Mouse (Mus musculus) bone marrow macrophage, adult 2 months (primary cell): Measurements from ENCODE around the gene Limk1. TPM values are rescaled to one million over a fixed set of nuclear protein-coding genes. Genes with fewer than 3 reads are reported as not detected.

Source experiments
- H3K27ac ChIP-seq: 2 replicates; pipeline ENCODE4 v1.5.1; 2012; ENCODE audit warnings: low read depth, low read length; ENCODE audit not compliant: insufficient read depth
- H3K4me1 ChIP-seq: 2 replicates; pipeline ENCODE4 v1.6.1; 2012; ENCODE audit warnings: low read length; ENCODE audit not compliant: control insufficient read depth, insufficient read depth
- H3K4me3 ChIP-seq: 2 replicates; pipeline ENCODE4 v1.5.1; 2012; ENCODE audit warnings: mild to moderate bottlenecking, low read length, moderate library complexity; ENCODE audit not compliant: insufficient read depth
- CTCF ChIP-seq: IDR thresholded peaks from 2 replicates; pipeline ENCODE4 v1.5.1; 2012; ENCODE audit warnings: low read depth, mild to moderate bottlenecking, low read length, moderate library complexity
- POLR2A ChIP-seq: IDR thresholded peaks from 2 replicates; pipeline ENCODE4 v1.6.1; 2012; ENCODE audit warnings: mild to moderate bottlenecking, low read depth, low read length, borderline replicate concordance
- polyA plus RNA-seq: library from polyadenylated mRNA; stranded (reverse); fragments of >200 nt; gene quantifications from 2 replicates; pipeline ENCODE4 v1.2.4, GENCODE M21; 2012; ENCODE audit not compliant: missing spikeins, insufficient read depth, insufficient read length

The Limk1 gene
- polyA plus RNA-seq, 1 experiment, result 13.1 TPM

DNA sequence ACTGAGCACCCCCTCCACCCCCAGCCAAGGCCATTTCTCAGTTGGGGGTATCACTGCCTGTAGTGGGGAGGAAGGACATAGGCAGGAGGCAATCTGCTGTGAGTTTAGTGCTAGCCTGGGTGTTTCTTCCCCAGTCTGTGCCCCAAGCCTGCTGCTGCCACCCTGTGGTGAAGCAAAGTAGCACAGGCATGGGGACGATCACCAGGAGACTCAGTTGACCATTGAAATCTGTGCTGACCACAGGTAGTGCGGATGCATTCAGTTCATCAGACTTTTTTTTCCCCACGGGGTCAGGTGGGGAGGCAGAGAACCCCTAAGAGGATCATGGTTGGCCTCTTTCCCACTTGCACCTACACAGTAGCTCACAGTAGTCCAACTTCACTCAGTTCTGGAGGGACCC is 71.3 kb downstream of the Limk1 start:
- TF ChIP-seq CTCF, result peak; percentile 90
- TF ChIP-seq POLR2A, result no peak
- H3K4me1 ChIP-seq, result peaks cover 37% of the 10 kb centered on the region
- no peak overlapping the region for H3K27ac ChIP-seq
- H3K4me3 ChIP-seq, result no peak overlapping the region

DNA sequence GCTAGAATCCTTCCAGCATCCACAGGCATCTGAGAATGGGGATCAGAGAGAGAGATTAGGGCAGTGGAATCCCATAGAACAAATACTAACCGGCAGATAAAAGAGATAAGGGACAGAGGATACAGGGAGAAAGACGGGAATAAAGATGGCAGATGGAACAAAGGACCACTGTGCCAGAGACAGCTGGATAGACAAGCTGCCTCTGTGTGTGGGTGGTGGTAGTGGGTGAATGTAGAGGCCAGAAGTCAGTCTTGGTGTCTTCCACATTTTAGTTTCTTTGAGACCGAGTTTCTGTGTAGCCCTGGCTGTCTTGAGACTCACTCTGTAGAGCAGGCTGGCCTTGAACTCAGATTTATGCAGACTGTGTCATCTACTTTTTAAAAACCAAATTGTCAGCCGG is 72.6 kb downstream of the Limk1 start:
- Histone ChIP-seq H3K4me1 (peaks cover 46% of the 10 kb centered on the region), H3K27ac (peak overlapping the region; percentile 92), H3K4me3 (no peak overlapping the region)
- no peak for TF ChIP-seq CTCF
- no peak for TF ChIP-seq POLR2A

DNA sequence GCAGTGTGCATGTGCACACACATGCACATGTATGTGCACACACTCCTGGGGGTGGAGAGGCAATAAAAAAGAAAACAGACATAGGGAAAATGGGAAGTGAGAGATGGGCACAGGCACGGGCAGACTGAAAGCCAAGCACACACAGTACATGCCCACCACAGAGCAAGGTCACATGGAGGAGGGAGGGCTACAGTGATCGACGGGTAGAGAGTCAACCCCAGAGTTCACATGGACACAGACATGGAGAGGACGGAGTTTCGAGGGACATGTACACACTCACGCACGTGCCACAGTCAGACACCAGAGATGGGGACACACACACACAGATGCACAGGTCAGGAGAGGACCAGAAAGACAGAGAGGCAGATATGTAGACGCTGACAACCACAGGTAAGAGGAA is 73.0 kb downstream of the Limk1 start:
- TF ChIP-seq CTCF (no peak), POLR2A (no peak)
- H3K4me3 ChIP-seq, result 0 out of 2 replicates have a peak overlapping the region, but pooled peaks have one; percentile 52
- H3K4me1 ChIP-seq, result peaks cover 46% of the 10 kb centered on the region
- peak overlapping the region; percentile 92 for H3K27ac ChIP-seq

DNA sequence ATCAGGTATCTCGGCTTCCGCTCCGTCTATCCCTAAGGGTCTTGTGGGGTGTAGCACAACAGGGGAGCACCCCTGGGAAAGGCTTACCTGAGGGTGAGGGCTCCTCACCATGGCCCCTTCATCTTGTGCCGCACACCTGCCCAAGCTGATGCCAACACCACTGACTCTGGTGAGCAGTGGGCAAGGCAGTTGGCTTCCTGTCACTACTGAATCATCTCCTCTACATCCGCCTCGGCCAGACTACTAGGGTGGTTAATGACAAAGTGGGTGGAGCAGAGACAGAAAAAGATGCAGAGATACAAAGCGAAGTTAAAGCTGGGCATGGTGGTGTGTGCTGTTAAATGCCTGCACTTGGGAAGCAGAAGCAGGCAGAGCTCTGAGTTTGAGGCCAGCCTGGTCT is 73.6 kb downstream of the Limk1 start, which contains the start of gene Lat2:
Gene Lat2, minus strand, starts transcription at position 224 of the 400 bp plus-strand sequence.
- H3K4me1 ChIP-seq, result peaks cover 46% of the 10 kb centered on the region
- H3K4me3 ChIP-seq, result peak within 1 kb of the TSS; percentile 52
- TF ChIP-seq POLR2A, result 0 out of 2 replicates have a peak, but pooled peaks have one; percentile 42
- no peak for TF ChIP-seq CTCF
- peak within 1 kb of the TSS; percentile 92 for H3K27ac ChIP-seq

DNA sequence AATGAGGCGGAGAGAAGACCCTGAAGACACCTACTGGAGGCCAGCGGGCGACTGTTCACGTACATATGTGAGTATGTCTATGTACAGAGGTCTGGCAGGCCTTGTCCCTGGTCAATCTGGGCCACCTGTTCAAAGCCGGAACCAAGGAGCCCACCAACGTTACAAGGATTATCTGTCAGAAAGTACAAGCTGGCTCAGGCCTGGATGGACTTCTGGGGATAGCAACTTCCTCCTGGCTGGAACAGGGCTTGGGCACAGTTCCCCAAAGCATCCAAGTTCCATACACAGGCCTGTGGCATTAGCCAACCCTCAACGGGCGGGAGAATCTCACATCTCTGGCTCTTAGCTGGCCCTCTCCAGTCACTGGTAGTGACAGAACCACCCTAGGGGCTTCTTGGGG is 74.1 kb downstream of the Limk1 start:
- H3K4me1 ChIP-seq, result peaks cover 46% of the 10 kb centered on the region
- peak overlapping the region; percentile 52 for H3K4me3 ChIP-seq

DNA sequence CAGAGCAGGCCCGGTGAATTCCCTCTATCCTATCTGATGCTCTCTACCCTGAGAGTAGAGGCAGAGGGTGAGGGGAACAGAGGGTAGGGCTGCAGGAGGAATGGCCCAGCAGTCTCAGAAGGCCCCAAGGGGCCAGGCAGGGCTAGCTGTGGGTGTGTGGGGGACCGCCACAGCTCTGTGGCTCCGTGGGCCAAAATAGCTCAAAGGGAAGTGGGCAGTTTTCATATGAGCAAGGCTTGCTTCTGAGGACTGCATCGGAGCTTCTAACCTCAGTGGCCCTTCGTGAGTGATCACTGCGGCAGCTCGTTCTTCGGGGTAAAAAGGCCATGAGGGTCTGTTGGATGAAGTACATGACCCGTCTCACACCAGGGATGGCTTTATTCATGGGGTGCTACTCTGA is 74.7 kb downstream of the Limk1 start:
- peak overlapping the region; percentile 92 for H3K27ac ChIP-seq
- H3K4me3 ChIP-seq, result peak overlapping the region; percentile 52
- peaks cover 46% of the 10 kb centered on the region for H3K4me1 ChIP-seq
- no peak for TF ChIP-seq POLR2A
- 0 out of 2 replicates have a peak, but pooled peaks have one; percentile 5 for TF ChIP-seq CTCF

More for the DNA sequence above, 74.1 kb downstream of the Limk1 start:
- H3K27ac ChIP-seq, result peak overlapping the region; percentile 92
- no peak for TF ChIP-seq POLR2A
- no peak for TF ChIP-seq CTCF

DNA sequence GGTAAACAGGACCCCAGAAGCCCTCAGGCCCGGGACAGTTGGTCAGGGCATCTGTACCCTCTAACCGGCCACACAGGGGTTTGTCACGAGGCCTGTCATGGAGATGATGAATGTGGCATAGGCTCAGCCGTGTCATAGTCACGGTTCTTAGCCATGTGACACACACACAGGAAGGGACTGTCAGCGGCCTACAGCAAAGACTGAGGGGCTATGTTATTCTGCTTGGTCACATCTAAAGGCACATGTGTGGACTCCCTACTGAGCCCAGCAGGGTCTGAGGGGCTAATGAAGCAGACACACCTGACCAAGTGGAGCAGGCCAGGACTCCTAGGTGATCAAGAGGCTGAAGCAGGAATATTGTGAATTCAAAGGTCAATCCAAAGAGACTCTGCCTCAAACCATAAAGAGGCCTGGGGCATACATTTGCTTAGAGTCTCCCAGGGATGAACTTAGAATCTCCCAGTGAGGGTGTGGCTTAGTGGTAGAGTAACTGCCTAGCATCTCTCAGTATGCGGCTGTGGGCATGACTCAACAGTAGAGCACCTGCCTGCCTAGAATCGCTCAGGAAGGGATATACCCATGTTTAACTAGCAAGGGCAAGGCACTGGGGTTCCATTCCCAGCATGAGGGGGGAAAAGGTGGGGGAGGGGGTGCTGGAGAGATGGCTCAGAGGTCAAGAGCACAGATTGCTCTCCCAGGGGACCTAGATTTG is 76.4 kb downstream of the Limk1 start:
- TF ChIP-seq CTCF (no peak), POLR2A (no peak)
- H3K4me3 ChIP-seq, result no peak overlapping the region
- H3K4me1 ChIP-seq, result peaks cover 55% of the 10 kb centered on the region
- H3K27ac ChIP-seq, result peak overlapping the region; percentile 92

DNA sequence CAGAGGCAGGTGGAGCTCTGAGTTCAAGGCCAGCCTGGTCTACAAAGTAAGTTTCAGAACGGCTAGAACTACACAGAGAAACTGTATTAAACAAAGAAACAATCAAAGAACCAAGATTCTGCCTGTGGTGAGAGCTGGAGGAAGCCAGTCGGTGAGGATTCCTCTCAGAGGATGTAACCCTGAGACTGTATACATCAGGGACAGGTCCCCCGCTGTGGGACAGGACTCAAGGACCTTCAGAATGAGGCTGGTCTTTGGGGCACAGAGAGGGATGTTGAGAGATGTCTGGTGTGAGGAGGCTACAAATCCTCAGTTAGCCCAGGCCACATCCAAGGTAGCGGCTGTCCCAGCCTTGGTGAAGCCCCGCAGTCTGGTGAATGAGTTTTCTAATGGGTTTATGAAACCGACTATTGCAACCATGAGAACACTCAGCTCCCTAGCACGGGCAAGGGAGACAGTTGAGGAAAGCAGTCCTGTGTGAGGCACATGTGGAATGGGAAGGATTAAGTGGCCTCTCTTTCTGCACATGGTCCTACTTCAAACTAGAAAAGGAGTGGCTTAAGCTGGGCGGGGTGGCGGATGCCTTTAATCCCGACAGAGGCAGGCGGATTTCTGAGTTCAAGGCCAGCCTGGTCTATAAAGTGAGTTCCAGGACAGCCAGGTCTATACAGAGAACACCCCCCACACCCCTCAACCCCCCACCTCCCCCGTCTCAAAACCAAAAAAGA is 78.3 kb downstream of the Limk1 start:
- no peak overlapping the region for H3K4me3 ChIP-seq
- TF ChIP-seq CTCF (no peak), POLR2A (no peak)
- H3K27ac ChIP-seq, result no peak overlapping the region
- H3K4me1 ChIP-seq, result peaks cover 48% of the 10 kb centered on the region

DNA sequence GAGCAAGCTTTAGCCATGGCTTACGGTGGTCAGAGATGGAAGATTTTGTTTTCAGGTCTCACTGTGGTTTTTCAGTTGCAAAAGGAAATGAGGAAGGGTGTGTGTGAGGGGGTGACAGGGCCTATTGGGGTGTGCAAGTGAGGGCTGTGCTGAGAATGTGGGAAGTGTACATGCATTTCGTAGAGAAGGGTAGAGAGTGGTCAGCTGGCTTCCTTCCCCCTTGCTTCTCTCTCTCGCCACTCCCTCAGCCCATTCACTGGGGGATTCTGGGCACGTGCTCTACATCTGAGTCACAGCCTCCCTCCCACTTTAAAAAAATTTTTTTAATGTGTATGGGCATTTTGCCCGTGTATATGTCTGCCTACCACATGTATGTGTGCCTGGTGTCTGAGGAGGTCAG is 81.3 kb downstream of the Limk1 start:
- Histone ChIP-seq H3K4me1 (peaks cover 25% of the 10 kb centered on the region), H3K27ac (peak overlapping the region; percentile 70), H3K4me3 (no peak overlapping the region)
- TF ChIP-seq POLR2A (no peak), CTCF (no peak)

DNA sequence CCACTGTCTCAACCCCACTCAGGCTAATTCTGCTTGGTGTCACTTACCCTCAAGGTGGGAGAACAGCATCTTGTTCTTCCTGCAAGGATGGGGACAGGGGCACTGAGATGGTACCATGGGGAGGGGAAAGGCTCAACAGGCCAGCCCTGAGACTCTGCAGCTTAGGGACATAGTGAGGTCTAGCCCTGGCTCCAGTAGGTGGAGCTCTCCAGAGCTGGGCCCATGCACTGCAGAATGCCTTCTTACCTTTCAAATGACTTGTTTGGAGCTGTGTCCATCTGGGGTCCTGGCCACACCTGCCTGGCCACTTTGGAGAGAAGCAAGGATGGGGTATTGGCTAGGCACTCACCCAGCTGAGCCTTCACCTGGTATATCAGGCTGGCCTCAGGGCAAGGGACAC is 82.1 kb downstream of the Limk1 start:
- Histone ChIP-seq H3K4me3 (no peak overlapping the region), H3K27ac (peak overlapping the region; percentile 66; the same call in 1 of the 2 replicates), H3K4me1 (peaks cover 16% of the 10 kb centered on the region)
- TF ChIP-seq POLR2A (no peak), CTCF (no peak)

Other genes with a start within 250 kb of the Limk1 start
- gene Gtf2ird1, start 231.9 kb downstream of the Limk1 start, polyA plus RNA-seq, result 8.8 and 9.6 TPM in 2 replicates
- gene Clip2, start 136.2 kb downstream of the Limk1 start, polyA plus RNA-seq, result 13.1 and 14.3 TPM in 2 replicates
- not detected in 2 replicates for gene Syna, start 128.4 kb downstream of the Limk1 start, polyA plus RNA-seq
- gene Rfc2, start 107.2 kb downstream of the Limk1 start, polyA plus RNA-seq, result 90.0 and 91.9 TPM in 2 replicates
- gene Lat2, start 73.6 kb downstream of the Limk1 start, polyA plus RNA-seq, result 202 and 213 TPM in 2 replicates
- gene Eif4h, start 49.1 kb downstream of the Limk1 start, polyA plus RNA-seq, result 169 and 175 TPM in 2 replicates
- gene Eln, start 58.7 kb upstream of the Limk1 start, polyA plus RNA-seq, result not detected in 2 replicates
- gene Tmem270, start 218.1 kb upstream of the Limk1 start, polyA plus RNA-seq, result not detected in 2 replicates
- gene Cldn13, start 226.9 kb upstream of the Limk1 start, polyA plus RNA-seq, result not detected in 2 replicates
- 7.0 and 8.4 TPM in 2 replicates for gene Mettl27, start 243.8 kb upstream of the Limk1 start, polyA plus RNA-seq